Mouse (Mus musculus) mesoderm, embryonic 11.5 days (tissue): Measurements from ENCODE around the gene A2ml1.
"Not testable (repeated sequence)": the region's sequence is repeated elsewhere in the genome, so short reads cannot be mapped to it uniquely, and the experiment has no call there.

ENCODE experiments used
- DNase-seq: peaks from one replicate; pipeline ENCODE4 v3.0.0-alpha.2; 2012; ENCODE audit warnings: low read depth, low spot score

Gene A2ml1

GRCm38 (mm10) chr6:128581508-128581907 is at the start of gene A2ml1:
Gene A2ml1 (minus strand): TSS chr6:128581608.
- DNase-seq: no peak

GRCm38 (mm10) chr6:128629771-128630739 is 48.6 kb upstream of the A2ml1 start:
- DNase-seq: peak; percentile 66

- not testable (repeated sequence) for DNase-seq
Measured at GRCm38 (mm10) chr6:128625246-128625645, 43.8 kb upstream of the A2ml1 start.

GRCm38 (mm10) chr6:128624425-128624824 is 43.0 kb upstream of the A2ml1 start:
- no peak for DNase-seq

GRCm38 (mm10) chr6:128623433-128623832 is 42.0 kb upstream of the A2ml1 start, which contains the start of gene Klrb1a:
Gene Klrb1a (minus strand): TSS chr6:128623533.
- DNase-seq: not testable (repeated sequence)

GRCm38 (mm10) chr6:128622733-128623132 is 41.3 kb upstream of the A2ml1 start:
- DNase-seq: no peak

- DNase-seq: no peak
Measured at GRCm38 (mm10) chr6:128606350-128606749, 24.9 kb upstream of the A2ml1 start.

- DNase-seq: peak; percentile 33
Measured at GRCm38 (mm10) chr6:128604512-128604911, 23.1 kb upstream of the A2ml1 start.

- no peak for DNase-seq
Measured at GRCm38 (mm10) chr6:128602463-128603201, 21.2 kb upstream of the A2ml1 start.

- no peak for DNase-seq
Measured at GRCm38 (mm10) chr6:128602026-128602425, 20.6 kb upstream of the A2ml1 start.

GRCm38 (mm10) chr6:128599555-128599954 is 18.1 kb upstream of the A2ml1 start:
- no peak for DNase-seq

GRCm38 (mm10) chr6:128598256-128599047 is 17.0 kb upstream of the A2ml1 start:
- DNase-seq: no peak

GRCm38 (mm10) chr6:128597121-128597522 is 15.7 kb upstream of the A2ml1 start:
- peak; percentile 57 for DNase-seq

GRCm38 (mm10) chr6:128594651-128595050 is 13.2 kb upstream of the A2ml1 start:
- no peak for DNase-seq

GRCm38 (mm10) chr6:128589426-128589825 is 8.0 kb upstream of the A2ml1 start:
- no peak for DNase-seq

GRCm38 (mm10) chr6:128587619-128588018 is 6.2 kb upstream of the A2ml1 start:
- DNase-seq: no peak

- no peak for DNase-seq
Measured at GRCm38 (mm10) chr6:128585642-128586245, 4.3 kb upstream of the A2ml1 start.

GRCm38 (mm10) chr6:128584070-128584660 is 2.8 kb upstream of the A2ml1 start:
- peak; percentile 58 for DNase-seq

- no peak for DNase-seq
Measured at GRCm38 (mm10) chr6:128577301-128577700, 4.1 kb downstream of the A2ml1 start.

- DNase-seq: no peak
Measured at GRCm38 (mm10) chr6:128566589-128566988, 14.8 kb downstream of the A2ml1 start.

GRCm38 (mm10) chr6:128554049-128554448 is 27.4 kb downstream of the A2ml1 start:
- no peak for DNase-seq
